Mouse (Mus musculus): ENCODE results near the gene Ucn2. TPM values are rescaled to one million over a fixed set of nuclear protein-coding genes. Genes with fewer than 3 reads are reported as not detected.

The Ucn2 gene
- polyA plus RNA-seq, 1 experiment from 2014 or later = not detected

GRCm38 (mm10) chr9:108998287-108999166 is 12.7 kb downstream of the Ucn2 start:
- Histone ChIP-seq H3K4me1 (ENCODE audit: control insufficient read depth, insufficient read depth, low read length) (0 out of 2 replicates have a peak, but pooled peaks cover 3% of the 10 kb centered on the region), H3K9me3 (ENCODE audit: control insufficient read depth, low read depth, low read length) (no peaks in the 10 kb centered on the region), H3K4me2 (replicated peaks; ENCODE audit: low read depth, low read length) (no peak overlapping the region), H3K36me3 (ENCODE audit: control insufficient read depth, insufficient read depth, low read length) (no peaks in the 10 kb centered on the region), H3K9ac (replicated peaks; ENCODE audit: low read depth, low read length) (no peak overlapping the region), H3K27me3 (ENCODE audit: control insufficient read depth, insufficient read depth, low read length) (no peaks in the 10 kb centered on the region), H3K4me3 (ENCODE audit: low read depth, low read length) (no peak overlapping the region), H3K27ac (ENCODE audit: low read length) (no peak overlapping the region)
- ATAC-seq (ENCODE audit: insufficient number of reproducible peaks, insufficient read depth, low FRiP score, low read depth) = no peak
- WGBS = 80% methylated on average over 19 of the region's 19 CpGs

- Histone ChIP-seq H3K9ac (replicated peaks; ENCODE audit: low read depth, low read length) (no peak overlapping the region), H3K27ac (ENCODE audit: low read length) (no peak overlapping the region), H3K36me3 (ENCODE audit: control insufficient read depth, insufficient read depth, low read length) (no peaks in the 10 kb centered on the region), H3K4me1 (ENCODE audit: control insufficient read depth, insufficient read depth, low read length) (0 out of 2 replicates have a peak, but pooled peaks cover 3% of the 10 kb centered on the region), H3K4me2 (replicated peaks; ENCODE audit: low read depth, low read length) (no peak overlapping the region), H3K9me3 (ENCODE audit: control insufficient read depth, low read depth, low read length) (no peaks in the 10 kb centered on the region), H3K27me3 (ENCODE audit: control insufficient read depth, insufficient read depth, low read length) (no peaks in the 10 kb centered on the region), H3K4me3 (ENCODE audit: low read depth, low read length) (no peak overlapping the region)
- ATAC-seq (ENCODE audit: insufficient number of reproducible peaks, insufficient read depth, low FRiP score, low read depth) = no peak
- 77% methylated on average over 4 of the region's 4 CpGs for WGBS
These were observed 13.3 kb downstream of the Ucn2 start for GRCm38 (mm10) chr9:108999167-108999526.

- Histone ChIP-seq H3K27ac (ENCODE audit: low read length) (no peak overlapping the region), H3K9ac (replicated peaks; ENCODE audit: low read depth, low read length) (no peak overlapping the region), H3K4me3 (ENCODE audit: low read depth, low read length) (no peak overlapping the region), H3K36me3 (ENCODE audit: control insufficient read depth, insufficient read depth, low read length) (no peaks in the 10 kb centered on the region), H3K27me3 (ENCODE audit: control insufficient read depth, insufficient read depth, low read length) (no peaks in the 10 kb centered on the region), H3K4me2 (replicated peaks; ENCODE audit: low read depth, low read length) (no peak overlapping the region), H3K4me1 (ENCODE audit: control insufficient read depth, insufficient read depth, low read length) (no peaks in the 10 kb centered on the region), H3K9me3 (ENCODE audit: control insufficient read depth, low read depth, low read length) (no peaks in the 10 kb centered on the region)
- 14% methylated on average over 3 of the region's 3 CpGs for WGBS
- peak; percentile 44; the same call in 1 of the 2 replicates for ATAC-seq (ENCODE audit: insufficient number of reproducible peaks, insufficient read depth, low FRiP score, low read depth)
These were observed 14.9 kb downstream of the Ucn2 start for GRCm38 (mm10) chr9:109000726-109001125.

GRCm38 (mm10) chr9:109003201-109003600 is 17.4 kb downstream of the Ucn2 start:
- H3K4me1 ChIP-seq (ENCODE audit: control insufficient read depth, insufficient read depth, low read length) = no peaks in the 10 kb centered on the region
- 56% methylated on average over 2 of the region's 2 CpGs for WGBS

GRCm38 (mm10) chr9:109007025-109007780 is 21.4 kb downstream of the Ucn2 start:
- no peak for ATAC-seq (ENCODE audit: insufficient number of reproducible peaks, insufficient read depth, low FRiP score, low read depth)
- H3K9ac ChIP-seq (replicated peaks; ENCODE audit: low read depth, low read length) = no peak overlapping the region

More at GRCm38 (mm10) chr9:109003201-109003600, 17.4 kb downstream of the Ucn2 start:
- no peak overlapping the region for H3K9ac ChIP-seq (replicated peaks; ENCODE audit: low read depth, low read length)
- H3K4me2 ChIP-seq (replicated peaks; ENCODE audit: low read depth, low read length) = no peak overlapping the region
- no peak for ATAC-seq (ENCODE audit: insufficient number of reproducible peaks, insufficient read depth, low FRiP score, low read depth)
- H3K27me3 ChIP-seq (ENCODE audit: control insufficient read depth, insufficient read depth, low read length) = no peaks in the 10 kb centered on the region
- H3K36me3 ChIP-seq (ENCODE audit: control insufficient read depth, insufficient read depth, low read length) = no peaks in the 10 kb centered on the region
- H3K9me3 ChIP-seq (ENCODE audit: control insufficient read depth, low read depth, low read length) = no peaks in the 10 kb centered on the region
- H3K4me3 ChIP-seq (ENCODE audit: low read depth, low read length) = no peak overlapping the region
- H3K27ac ChIP-seq (ENCODE audit: low read length) = no peak overlapping the region

GRCm38 (mm10) chr9:109008081-109008480 is 22.3 kb downstream of the Ucn2 start:
- Histone ChIP-seq H3K4me1 (ENCODE audit: control insufficient read depth, insufficient read depth, low read length) (0 out of 2 replicates have a peak, but pooled peaks cover 2% of the 10 kb centered on the region), H3K4me2 (replicated peaks; ENCODE audit: low read depth, low read length) (no peak overlapping the region), H3K9me3 (ENCODE audit: control insufficient read depth, low read depth, low read length) (no peaks in the 10 kb centered on the region), H3K27me3 (ENCODE audit: control insufficient read depth, insufficient read depth, low read length) (no peaks in the 10 kb centered on the region), H3K9ac (replicated peaks; ENCODE audit: low read depth, low read length) (no peak overlapping the region), H3K4me3 (ENCODE audit: low read depth, low read length) (no peak overlapping the region), H3K27ac (ENCODE audit: low read length) (no peak overlapping the region), H3K36me3 (ENCODE audit: control insufficient read depth, insufficient read depth, low read length) (no peaks in the 10 kb centered on the region)
- no peak for ATAC-seq (ENCODE audit: insufficient number of reproducible peaks, insufficient read depth, low FRiP score, low read depth)
- WGBS = 80% methylated on average over 9 of the region's 9 CpGs

More at GRCm38 (mm10) chr9:109007025-109007780, 21.4 kb downstream of the Ucn2 start:
- Histone ChIP-seq H3K4me3 (ENCODE audit: low read depth, low read length) (no peak overlapping the region), H3K36me3 (ENCODE audit: control insufficient read depth, insufficient read depth, low read length) (no peaks in the 10 kb centered on the region), H3K9me3 (ENCODE audit: control insufficient read depth, low read depth, low read length) (no peaks in the 10 kb centered on the region), H3K27ac (ENCODE audit: low read length) (no peak overlapping the region), H3K27me3 (ENCODE audit: control insufficient read depth, insufficient read depth, low read length) (no peaks in the 10 kb centered on the region), H3K4me1 (ENCODE audit: control insufficient read depth, insufficient read depth, low read length) (0 out of 2 replicates have a peak, but pooled peaks cover 2% of the 10 kb centered on the region), H3K4me2 (replicated peaks; ENCODE audit: low read depth, low read length) (no peak overlapping the region)
- WGBS = 80% methylated on average over 21 of the region's 21 CpGs

- WGBS = 68% methylated on average over 10 of the region's 10 CpGs
- 0 out of 2 replicates have a peak, but pooled peaks have one; percentile 11 for ATAC-seq (ENCODE audit: insufficient number of reproducible peaks, insufficient read depth, low FRiP score, low read depth)
- Histone ChIP-seq H3K4me1 (ENCODE audit: control insufficient read depth, insufficient read depth, low read length) (0 out of 2 replicates have a peak, but pooled peaks cover 2% of the 10 kb centered on the region), H3K9ac (replicated peaks; ENCODE audit: low read depth, low read length) (no peak overlapping the region), H3K27me3 (ENCODE audit: control insufficient read depth, insufficient read depth, low read length) (no peaks in the 10 kb centered on the region), H3K36me3 (ENCODE audit: control insufficient read depth, insufficient read depth, low read length) (no peaks in the 10 kb centered on the region), H3K27ac (ENCODE audit: low read length) (no peak overlapping the region), H3K4me2 (replicated peaks; ENCODE audit: low read depth, low read length) (no peak overlapping the region), H3K4me3 (ENCODE audit: low read depth, low read length) (no peak overlapping the region), H3K9me3 (ENCODE audit: control insufficient read depth, low read depth, low read length) (no peaks in the 10 kb centered on the region)
These were observed 23.3 kb downstream of the Ucn2 start for GRCm38 (mm10) chr9:109008994-109009635.
